Mouse (Mus musculus): ENCODE measurements around the gene Sox21. TPM values are rescaled to one million over a fixed set of nuclear protein-coding genes. Genes with fewer than 3 reads are reported as not detected.

Gene Sox21
- not detected for total RNA-seq (2021)
- long read RNA-seq, experiment 1: 0 reads
- long read RNA-seq, experiment 2: 0 reads

GRCm38 (mm10) chr14:118236886-118237289 lies at the start of gene Sox21:
Sox21 (minus strand) TSS chr14:118237030.
- DNase-seq: no peak

DNA sequence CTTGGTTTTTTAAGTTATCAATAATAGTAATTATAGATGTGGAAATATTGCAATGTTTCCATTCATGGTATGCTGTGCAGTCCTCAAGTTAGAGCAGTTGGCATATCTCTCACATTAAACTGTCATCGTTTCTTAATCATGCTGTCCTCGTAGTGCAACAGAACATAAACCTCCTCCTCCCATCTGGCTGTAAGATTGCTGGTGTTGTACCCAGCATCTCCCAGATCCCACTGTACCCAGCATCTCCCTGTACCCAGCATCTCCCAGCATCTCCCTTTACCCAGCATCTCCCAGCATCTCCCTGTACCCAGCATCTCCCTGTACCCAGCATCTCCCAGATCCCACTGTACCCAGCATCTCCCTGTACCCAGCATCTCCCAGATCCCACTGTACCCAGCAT lies 49.3 kb upstream of the Sox21 start:
- DNase-seq: no peak

DNA sequence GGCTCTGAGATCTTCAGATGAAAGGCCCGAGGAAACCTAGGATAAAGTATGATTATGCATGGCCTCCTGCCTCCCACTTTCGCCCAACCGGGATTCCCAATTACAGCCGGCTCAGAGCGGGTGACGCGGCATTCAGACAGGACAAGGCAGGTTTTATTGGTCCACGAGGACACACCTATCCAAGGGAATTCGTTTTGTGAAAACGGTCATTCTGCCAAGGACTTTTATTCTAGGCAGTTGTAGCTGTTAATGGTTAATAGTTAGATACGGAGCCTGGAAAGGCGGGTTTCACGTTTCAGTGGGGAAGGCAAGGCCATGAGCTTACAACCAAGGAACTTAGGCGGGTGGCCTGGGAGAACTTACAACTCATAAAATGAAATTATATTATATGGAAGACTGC lies 46.1 kb upstream of the Sox21 start:
- no peak for DNase-seq

GRCm38 (mm10) chr14:118282272-118282671 lies 45.4 kb upstream of the Sox21 start:
- no peak for DNase-seq

GRCm38 (mm10) chr14:118277704-118278498 lies 41.1 kb upstream of the Sox21 start:
- DNase-seq: no peak

- no peak for DNase-seq
These were observed 36.0 kb upstream of the Sox21 start for GRCm38 (mm10) chr14:118272594-118273555.

GRCm38 (mm10) chr14:118268849-118269248 lies 32.0 kb upstream of the Sox21 start:
- no peak for DNase-seq

GRCm38 (mm10) chr14:118266660-118267059 lies 29.8 kb upstream of the Sox21 start, which contains the start of gene Gm9376:
Gm9376 (plus strand) TSS chr14:118266960.
- no peak for DNase-seq

GRCm38 (mm10) chr14:118253381-118253780 lies 16.6 kb upstream of the Sox21 start:
- no peak for DNase-seq

- no peak for DNase-seq
These were observed 4.6 kb upstream of the Sox21 start for GRCm38 (mm10) chr14:118241416-118241815.

DNA sequence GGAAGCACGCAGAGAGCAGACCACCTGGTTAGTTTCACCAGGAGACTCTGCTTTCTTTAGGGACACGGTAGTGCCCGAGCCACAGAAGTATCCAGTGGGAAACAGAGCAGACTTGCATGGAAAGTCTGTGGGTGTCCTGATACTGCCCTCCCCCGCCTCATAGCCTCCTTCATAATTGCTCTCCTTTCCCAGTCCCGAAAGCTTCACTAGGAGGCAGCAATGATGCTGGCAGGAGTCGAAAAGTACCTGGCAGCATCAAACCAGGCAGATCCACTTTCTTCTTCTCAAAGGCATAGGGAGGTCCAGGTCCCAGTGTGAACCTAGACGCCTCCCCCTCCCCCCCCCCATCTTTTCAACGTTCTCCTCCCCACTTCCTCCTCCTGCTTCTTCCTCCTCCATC lies 2.5 kb upstream of the Sox21 start:
- DNase-seq: no peak

- DNase-seq: no peak
These were observed 956 bp upstream of the Sox21 start for GRCm38 (mm10) chr14:118237786-118238185.

DNA sequence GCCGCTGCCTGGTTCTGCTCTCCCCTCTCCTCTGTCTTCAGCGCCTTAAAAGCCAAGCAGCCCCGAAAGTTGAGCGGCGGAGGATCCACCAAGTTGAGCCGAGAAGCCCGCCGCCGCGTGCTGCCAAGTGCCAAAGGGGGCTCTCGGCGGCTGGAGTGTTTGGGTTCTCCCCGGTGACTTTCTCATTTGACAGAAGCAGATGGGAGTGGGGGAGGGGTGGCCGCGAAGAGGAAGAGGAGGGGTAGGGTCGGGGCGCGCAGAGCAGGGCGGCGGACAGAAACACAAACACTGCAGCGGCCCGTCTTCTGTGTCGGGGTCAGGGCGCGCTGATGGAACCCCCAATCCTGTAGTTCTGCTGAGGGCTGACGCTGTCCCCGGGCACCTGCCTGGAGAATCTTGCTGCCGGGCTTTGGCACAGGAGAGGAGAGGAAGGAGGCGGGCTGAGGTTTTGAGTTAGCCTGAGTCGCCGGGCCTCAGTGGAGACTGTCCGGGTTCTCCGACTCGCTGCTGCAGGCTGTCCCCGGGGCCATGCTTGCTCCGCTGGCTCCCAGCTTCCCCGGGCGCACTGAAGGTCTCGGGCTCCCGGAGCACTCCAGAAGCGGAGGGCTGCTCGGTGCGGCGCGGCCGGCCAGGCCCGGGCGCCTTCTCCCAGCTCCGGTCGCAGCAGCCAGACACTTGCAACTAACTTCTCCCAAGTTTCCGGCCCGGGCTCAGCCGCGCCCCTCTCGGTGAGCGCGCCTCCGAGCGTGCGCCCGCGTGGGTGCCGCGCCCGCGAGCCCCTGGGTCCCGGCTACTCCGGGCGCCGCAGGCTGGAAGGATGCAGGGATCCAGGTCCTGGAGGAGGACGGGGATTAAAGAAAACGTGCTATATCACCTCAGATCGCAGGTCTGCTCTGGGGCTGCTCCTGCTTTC lies 601 bp downstream of the Sox21 start:
- DNase-seq: no peak

GRCm38 (mm10) chr14:118235361-118235972 lies 1.4 kb downstream of the Sox21 start:
- DNase-seq: no peak

DNA sequence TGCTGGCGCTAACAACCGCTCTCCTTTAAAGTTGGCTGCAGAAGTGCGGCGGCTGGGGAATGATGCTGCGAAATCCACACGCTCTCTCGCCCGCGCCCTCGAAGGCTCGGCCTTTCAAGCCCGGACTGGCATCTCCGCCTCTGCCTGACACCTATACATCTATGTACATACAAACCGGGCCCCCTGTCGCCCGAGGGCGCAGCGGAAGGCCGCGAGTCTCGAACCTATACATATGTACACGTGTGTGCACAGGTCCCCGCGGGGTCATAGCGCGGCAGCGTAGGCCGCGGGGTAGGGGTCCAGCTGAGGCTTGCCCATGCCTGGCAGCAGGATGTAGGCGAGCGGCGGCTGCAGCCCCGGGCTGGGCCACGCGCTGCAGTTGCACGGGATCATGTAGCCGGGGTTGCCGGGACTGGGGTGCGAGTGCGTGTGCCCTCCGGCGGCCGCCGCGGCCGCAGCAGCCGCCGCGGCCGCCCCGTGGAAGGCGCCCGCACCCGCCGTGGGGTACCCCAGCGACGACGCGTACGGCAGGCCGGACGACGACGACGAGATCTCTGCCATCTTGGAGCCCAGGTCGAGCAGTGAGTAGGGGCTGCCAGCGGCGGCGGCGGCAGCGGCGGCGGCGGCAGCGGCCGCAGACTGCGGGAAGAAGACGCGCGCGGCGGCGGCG lies 2.2 kb downstream of the Sox21 start:
- DNase-seq: no peak

GRCm38 (mm10) chr14:118233786-118234540 lies 2.9 kb downstream of the Sox21 start:
- no peak for DNase-seq

GRCm38 (mm10) chr14:118232381-118232970 lies 4.4 kb downstream of the Sox21 start:
- no peak for DNase-seq

GRCm38 (mm10) chr14:118226471-118227155 lies 10.2 kb downstream of the Sox21 start:
- no peak for DNase-seq

GRCm38 (mm10) chr14:118225911-118226310 lies 10.9 kb downstream of the Sox21 start:
- DNase-seq: no peak

Data from gastrocnemius, postnatal 25 days (tissue).